Mouse (Mus musculus) heart, postnatal 25 days (tissue): ENCODE results near the gene Dynlt1f. TPM values are rescaled to one million over a fixed set of nuclear protein-coding genes. Genes with fewer than 3 reads are reported as not detected.
"Not testable (repeated sequence)": the region's sequence is repeated elsewhere in the genome, so short reads cannot be mapped to it uniquely, and the experiment has no call there.

ENCODE experiments used
- DNase-seq: peaks from one replicate; pipeline ENCODE4 v3.0.0; 2022; ENCODE audit warnings: low spot score
- intact Hi-C: fragments of 180-260 bp; cut with DNase I; formaldehyde crosslinking; loops from one replicate; pipeline ENCODE4 v1.15.1; 2025
- total RNA-seq, 2 experiments: library from RNA; stranded (reverse); gene quantifications; 2 replicates each; pipeline ENCODE4 v1.2.3; 2021

Gene Dynlt1f
- total RNA-seq, 2 experiments from 2014 or later: 50.6 to 59.2 TPM

- intact Hi-C loops, DNase-seq: not testable (repeated sequence)
Observed at GRCm38 (mm10) chr17:6665389-6665788, 9.7 kb upstream of the Dynlt1f start.

DNA sequence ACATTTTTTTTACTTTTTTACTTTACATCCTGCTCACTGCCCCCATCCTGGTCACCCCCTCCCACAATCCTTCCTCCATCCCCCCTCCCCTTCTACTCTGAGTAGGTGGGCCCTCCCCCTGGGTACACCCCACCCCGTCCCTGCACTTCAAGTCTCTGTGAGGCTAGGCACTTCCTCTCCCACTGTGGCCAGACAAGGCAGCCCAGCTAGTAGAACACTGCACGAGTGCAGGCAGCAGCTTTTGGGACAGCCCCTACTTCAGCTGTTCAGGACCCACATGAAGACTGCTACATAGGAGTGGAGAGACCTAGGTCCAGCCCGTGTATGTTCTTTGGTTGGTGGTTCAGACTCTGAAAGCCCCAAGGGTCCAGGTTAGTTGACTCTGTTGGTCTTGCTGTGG, 7.1 kb upstream of the Dynlt1f start:
- DNase-seq, intact Hi-C loops: not testable (repeated sequence)

GRCm38 (mm10) chr17:6661093-6661816, 5.6 kb upstream of the Dynlt1f start:
- intact Hi-C loops: not testable (repeated sequence)
- DNase-seq: peak; percentile 58

DNA sequence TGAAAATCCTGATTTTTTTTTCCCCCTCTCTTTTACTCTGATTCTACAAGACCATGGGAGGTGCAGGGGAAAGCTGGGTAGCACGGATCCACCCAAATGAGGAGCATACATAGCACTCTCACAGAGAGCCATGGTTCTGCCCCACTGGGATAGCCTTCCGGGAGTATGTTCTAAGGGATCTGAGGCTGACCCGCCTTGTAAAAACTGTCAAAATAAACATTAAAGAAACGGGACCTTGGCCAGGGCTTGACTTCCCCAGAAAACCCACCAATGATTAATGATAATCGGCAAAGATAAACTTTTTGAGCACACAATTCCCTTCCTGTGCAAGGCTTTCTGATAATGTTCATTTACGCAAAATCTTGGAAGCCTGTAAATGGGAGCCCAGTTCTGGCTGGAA, 4.9 kb upstream of the Dynlt1f start:
- intact Hi-C loops, DNase-seq: not testable (repeated sequence)

GRCm38 (mm10) chr17:6658801-6659200, 3.1 kb upstream of the Dynlt1f start, which contains the start of gene Sytl3:
Gene Sytl3, plus strand, starts transcription at chr17:6659093.
- DNase-seq, intact Hi-C loops: not testable (repeated sequence)

DNA sequence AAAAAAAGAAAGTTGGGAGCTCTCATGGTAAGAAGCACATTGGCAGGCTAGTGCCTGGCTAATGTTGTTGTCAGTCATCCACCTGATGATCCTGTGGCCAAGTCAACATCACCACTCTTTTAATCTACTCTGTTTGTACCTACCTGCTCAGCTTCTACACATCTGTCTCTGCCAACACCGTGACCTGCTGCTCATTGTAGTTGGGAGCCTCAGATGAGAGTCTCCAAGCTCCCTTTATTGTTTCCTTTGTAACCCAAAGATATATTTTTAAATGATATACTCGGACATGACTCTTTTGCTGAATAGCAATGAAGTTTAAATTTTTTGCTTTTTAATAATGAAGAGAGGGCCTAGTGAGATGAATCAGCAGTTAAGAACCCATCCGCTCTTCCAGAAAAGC, 771 bp upstream of the Dynlt1f start:
- intact Hi-C loops, DNase-seq: not testable (repeated sequence)

GRCm38 (mm10) chr17:6655087-6655511, 601 bp downstream of the Dynlt1f start:
- intact Hi-C loops: not testable (repeated sequence)
- peak; percentile 64 for DNase-seq

- intact Hi-C loops: not testable (repeated sequence)
Observed at GRCm38 (mm10) chr17:6653341-6653946, 2.3 kb downstream of the Dynlt1f start.

DNA sequence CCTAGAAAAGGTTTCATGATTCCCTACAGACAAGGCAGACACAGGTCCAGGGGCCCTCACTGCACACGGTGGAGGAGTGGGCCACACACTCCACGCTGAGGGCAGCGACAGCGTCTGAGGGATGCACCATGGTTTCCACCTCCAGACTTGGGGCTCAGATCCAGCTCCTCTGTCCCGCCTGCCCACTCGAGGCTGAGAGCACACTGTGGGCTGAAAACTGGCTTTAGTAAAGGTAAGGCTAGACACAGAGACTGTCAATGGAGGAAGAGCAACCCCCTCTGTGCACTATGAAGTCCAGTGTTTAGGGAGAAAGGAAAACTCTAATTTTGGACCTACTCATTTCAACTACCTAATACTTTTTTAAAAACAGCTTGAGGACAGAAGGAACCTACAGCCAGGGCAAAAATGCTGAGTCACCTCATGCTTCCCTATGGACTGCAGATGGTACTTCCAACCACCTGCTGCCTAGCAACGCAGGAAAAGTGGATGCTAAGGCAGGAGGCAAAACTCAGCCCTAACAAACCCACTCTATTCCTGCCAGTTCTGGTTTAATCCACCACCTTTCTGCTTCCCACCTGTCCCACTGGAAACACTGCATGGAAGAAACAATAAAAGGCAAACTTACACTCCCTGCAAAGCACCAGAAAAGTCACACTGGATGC, 4.7 kb downstream of the Dynlt1f start:
- intact Hi-C loops, DNase-seq: not testable (repeated sequence)

More at GRCm38 (mm10) chr17:6653341-6653946, 2.3 kb downstream of the Dynlt1f start:
- DNase-seq: not testable (repeated sequence)

DNA sequence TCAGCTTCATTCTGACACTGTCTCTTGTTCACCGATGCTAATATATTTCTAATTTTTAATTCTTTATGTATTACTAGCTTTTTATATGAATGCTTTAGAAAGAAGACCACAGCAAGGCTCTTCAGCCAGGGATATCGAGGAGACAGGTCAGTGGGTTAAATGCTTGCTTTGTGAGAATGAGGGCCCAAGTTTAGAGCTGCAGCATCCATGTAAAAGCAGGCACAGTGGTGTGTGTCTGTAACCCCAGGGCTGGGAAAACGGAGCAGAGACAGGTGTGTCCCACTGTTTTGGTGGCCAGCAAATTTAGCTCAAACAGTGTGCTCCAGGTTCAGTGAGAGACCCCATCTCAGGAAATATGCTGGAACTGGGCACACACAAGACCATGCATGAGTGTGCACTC, 8.2 kb downstream of the Dynlt1f start:
- intact Hi-C loops, DNase-seq: not testable (repeated sequence)

- intact Hi-C loops, DNase-seq: not testable (repeated sequence)
Observed at GRCm38 (mm10) chr17:6646841-6647240, 8.9 kb downstream of the Dynlt1f start.

GRCm38 (mm10) chr17:6645668-6646067, 10.0 kb downstream of the Dynlt1f start:
- DNase-seq, intact Hi-C loops: not testable (repeated sequence)

GRCm38 (mm10) chr17:6644673-6645072, 11.0 kb downstream of the Dynlt1f start:
- intact Hi-C loops, DNase-seq: not testable (repeated sequence)

GRCm38 (mm10) chr17:6644210-6644609, 11.5 kb downstream of the Dynlt1f start:
- intact Hi-C loops, DNase-seq: not testable (repeated sequence)

DNA sequence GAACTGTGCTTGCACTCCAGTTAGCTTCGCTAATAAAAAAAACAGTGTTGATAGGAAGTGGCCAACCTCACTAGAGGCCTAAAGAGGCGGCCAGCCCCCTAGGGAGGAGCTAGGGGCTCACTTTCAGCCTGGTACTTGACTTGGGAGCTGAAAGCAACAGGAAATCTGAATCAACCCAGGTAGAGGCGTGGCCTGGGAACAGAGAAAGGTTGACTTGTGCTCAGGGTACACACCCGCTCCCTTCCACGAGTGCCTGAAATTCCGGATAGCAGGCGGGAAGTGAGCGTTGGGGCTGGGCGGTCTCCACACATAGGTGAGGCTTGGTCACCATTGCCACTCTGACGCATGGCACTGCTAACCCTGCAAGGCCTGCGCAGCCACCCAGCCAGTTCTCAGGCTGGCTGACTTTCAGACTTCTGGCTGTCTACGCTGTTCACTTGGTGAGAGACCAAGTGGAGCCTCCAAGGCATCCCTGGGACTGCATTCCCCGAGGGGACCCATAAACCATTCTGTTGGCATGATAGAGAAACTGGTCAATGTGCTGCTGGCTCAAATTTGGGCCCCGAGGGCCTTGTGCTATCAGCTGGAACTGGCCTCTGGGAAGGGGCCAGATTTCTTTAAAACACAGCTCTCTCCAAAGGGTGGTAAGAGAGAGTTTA, 14.8 kb downstream of the Dynlt1f start:
- DNase-seq, intact Hi-C loops: not testable (repeated sequence)

DNA sequence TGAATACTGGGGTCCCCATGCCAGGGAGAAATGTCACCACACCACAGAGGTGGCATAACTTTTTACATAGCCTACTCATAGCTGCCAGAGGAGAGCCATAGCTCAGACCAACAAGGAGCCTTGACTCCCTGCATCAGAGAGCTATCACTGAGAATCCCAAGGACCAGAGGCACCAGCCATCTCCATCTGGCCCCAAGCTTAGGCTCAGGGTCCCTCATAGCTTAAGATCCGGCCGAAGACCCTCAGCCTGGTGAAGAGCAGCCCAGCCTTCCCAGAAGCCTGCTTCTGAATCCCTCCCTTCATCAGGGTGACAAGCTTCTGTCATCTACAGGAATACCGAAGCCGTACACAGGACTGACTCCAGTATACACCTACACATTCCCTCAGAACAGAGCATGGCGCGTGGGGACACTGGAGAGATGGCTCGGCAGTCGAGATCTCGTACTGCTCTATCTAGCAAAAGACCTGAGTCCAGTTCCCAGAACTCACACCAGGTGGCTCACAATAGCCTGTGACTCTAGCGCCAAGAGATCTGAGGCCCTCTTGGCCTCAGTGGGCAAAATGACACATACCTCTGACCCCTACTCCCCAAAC, 15.6 kb downstream of the Dynlt1f start:
- intact Hi-C loops, DNase-seq: not testable (repeated sequence)

- DNase-seq, intact Hi-C loops: not testable (repeated sequence)
Observed at GRCm38 (mm10) chr17:6639486-6639885, 16.2 kb downstream of the Dynlt1f start.

- intact Hi-C loops, DNase-seq: not testable (repeated sequence)
Observed at GRCm38 (mm10) chr17:6638444-6638843, 17.3 kb downstream of the Dynlt1f start.

- DNase-seq, intact Hi-C loops: not testable (repeated sequence)
Observed at GRCm38 (mm10) chr17:6637434-6637833, 18.3 kb downstream of the Dynlt1f start.

- no peak for DNase-seq
- intact Hi-C loops: no loop called here
Observed at GRCm38 (mm10) chr17:6636861-6637260, 18.8 kb downstream of the Dynlt1f start.
